Mouse (Mus musculus) heart, embryonic 14.5 days (tissue): Measurements from ENCODE around the gene Ntm. TPM values are rescaled to one million over a fixed set of nuclear protein-coding genes. Genes with fewer than 3 reads are reported as not detected.
A peak's percentile ranks its signal among the peaks of the same experiment; 100 is the strongest.

Experiments used
- ATAC-seq: fragments of 200-750 bp; cut with Nextera tagmentation; 2 replicates; pipeline ENCODE4 v1.8.0; 2017; ENCODE audit warnings: low read depth, moderate TSS enrichment; ENCODE audit not compliant: insufficient number of reproducible peaks, insufficient read depth, low FRiP score
- H3K27ac ChIP-seq, 2 experiments: fragments of 200-500 bp in 1 of 2; fragments of 300-500 bp in 1 of 2; sonication (generic) in 1 of 2; replicated peaks in 1 of 2; 2 replicates each; pipeline ENCODE4 v1.5.1; 2012 to 2014; ENCODE audit warnings: low read depth in 2 of 2, low read length in 2 of 2, control low read depth in 1 of 2, mild to moderate bottlenecking in 1 of 2, mixed read lengths in 1 of 2; ENCODE audit not compliant: control insufficient read depth in 1 of 2, insufficient read depth in 1 of 2
- H3K27me3 ChIP-seq: fragments of 300-500 bp; sonication (generic); 2 replicates; pipeline ENCODE4 v1.6.1; 2014; ENCODE audit warnings: mild to moderate bottlenecking, low read length, control low read depth; ENCODE audit not compliant: control insufficient read depth, insufficient read depth
- H3K36me3 ChIP-seq: fragments of 300-500 bp; sonication (generic); 2 replicates; pipeline ENCODE4 v1.6.1; 2014; ENCODE audit warnings: mild to moderate bottlenecking, control low read depth, low read length, mixed read lengths; ENCODE audit not compliant: control insufficient read depth, insufficient read depth
- H3K4me1 ChIP-seq, 2 experiments: fragments of 200-500 bp in 1 of 2; fragments of 300-500 bp in 1 of 2; sonication (generic) in 1 of 2; 2 replicates each; pipeline ENCODE4 v1.6.1; 2012 to 2014; ENCODE audit warnings: low read length in 2 of 2, control low read depth in 1 of 2, mixed read lengths in 1 of 2; ENCODE audit not compliant: control insufficient read depth in 2 of 2, insufficient read depth in 2 of 2
- H3K4me2 ChIP-seq: fragments of 300-500 bp; sonication (generic); 2 replicates; pipeline ENCODE4 v1.6.1; 2014; ENCODE audit warnings: mild to moderate bottlenecking, low read length
- H3K4me3 ChIP-seq, 2 experiments: fragments of 200-500 bp in 1 of 2; fragments of 300-500 bp in 1 of 2; sonication (generic) in 1 of 2; 2 replicates each; pipeline ENCODE4 v1.5.1; 2012 to 2014; ENCODE audit warnings: low read length in 2 of 2, mild to moderate bottlenecking in 2 of 2, control low read depth in 1 of 2, low read depth in 1 of 2, moderate library complexity in 1 of 2; ENCODE audit not compliant: control insufficient read depth in 1 of 2, insufficient read depth in 1 of 2
- H3K9ac ChIP-seq: fragments of 300-500 bp; sonication (generic); 2 replicates; pipeline ENCODE4 v1.6.1; 2014; ENCODE audit warnings: mild to moderate bottlenecking, low read length
- H3K9me3 ChIP-seq: fragments of 300-500 bp; sonication (generic); 2 replicates; pipeline ENCODE4 v1.6.1; 2016; ENCODE audit warnings: low read length, control low read depth; ENCODE audit not compliant: control insufficient read depth
- WGBS: fragments of 180-500 bp; shearing (Covaris S2); extraction: QIAGEN DNeasy Blood & Tissue Kit; methylation state at CpG from one replicate; pipeline ENCODE4 v1.1.7; 2014; 5-methylcytosine and 5-hydroxymethylcytosine counted together
- polyA plus RNA-seq: library from polyadenylated mRNA; unstranded; fragments of >200 nt; fragmentation: Nextera tagmentation; extraction: Ambion mirVana; gene quantifications from 2 replicates; pipeline ENCODE4 v1.2.1, GENCODE M21; 2014

Gene Ntm
- polyA plus RNA-seq, 1 experiment from 2014 or later = 44.4 TPM

DNA sequence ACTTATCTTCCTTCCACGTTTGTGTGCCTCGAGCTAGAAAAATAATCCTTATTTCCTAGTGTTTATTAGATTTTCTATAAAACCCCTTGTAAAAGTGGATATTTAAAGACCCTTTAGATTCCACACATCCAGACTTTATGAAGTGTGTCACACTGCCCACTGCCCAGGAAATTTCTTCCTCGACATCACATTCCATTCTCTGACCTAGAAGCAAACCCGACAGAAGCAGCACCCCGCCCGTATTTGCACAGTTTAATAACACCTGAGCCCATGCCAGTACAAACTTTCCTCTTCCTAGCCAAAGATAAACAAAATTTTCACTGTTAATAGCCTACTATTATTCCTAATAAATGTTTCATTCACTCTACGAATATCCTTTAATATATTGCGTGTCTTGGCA is 562.8 kb downstream of the Ntm start:
- H3K36me3 ChIP-seq = no peaks in the 10 kb centered on the region
- H3K9me3 ChIP-seq = no peaks in the 10 kb centered on the region
- no peaks in the 10 kb centered on the region for H3K27me3 ChIP-seq
- no peak overlapping the region for H3K4me2 ChIP-seq
- H3K27ac ChIP-seq = no peak overlapping the region
- ATAC-seq = no peak
- H3K4me3 ChIP-seq = no peak overlapping the region
- 64% methylated on average over 8 of the region's 8 CpGs for WGBS
- peaks cover 7 to 14% of the 10 kb centered on the region in 2 experiments for H3K4me1 ChIP-seq
- no peak overlapping the region for H3K9ac ChIP-seq

DNA sequence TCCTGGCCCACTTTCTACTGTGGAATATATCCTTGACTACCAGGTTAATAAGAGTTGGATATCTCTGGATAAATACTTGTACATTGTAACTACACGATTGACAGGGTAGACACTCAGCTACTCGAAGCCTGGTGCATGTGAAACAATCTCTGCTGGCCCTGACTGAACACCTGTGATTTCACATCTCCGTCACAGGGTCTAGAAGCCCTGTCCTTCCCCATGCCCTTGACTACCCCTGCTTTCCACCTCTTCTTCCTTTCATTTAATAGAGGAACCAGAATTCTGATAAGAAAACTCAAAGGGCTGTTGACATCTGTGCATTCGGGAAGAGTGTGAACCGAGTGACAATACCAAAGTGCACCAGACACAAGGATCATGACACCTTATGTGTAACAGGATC is 566.8 kb downstream of the Ntm start:
- Histone ChIP-seq H3K36me3 (no peaks in the 10 kb centered on the region), H3K27me3 (no peaks in the 10 kb centered on the region), H3K4me3 (no peak overlapping the region), H3K4me2 (no peak overlapping the region), H3K9me3 (no peaks in the 10 kb centered on the region), H3K27ac (no peak overlapping the region), H3K4me1 (peaks cover 11 to 21% of the 10 kb centered on the region in 2 experiments), H3K9ac (no peak overlapping the region)
- 32% methylated on average over 5 of the region's 5 CpGs for WGBS
- ATAC-seq = no peak

DNA sequence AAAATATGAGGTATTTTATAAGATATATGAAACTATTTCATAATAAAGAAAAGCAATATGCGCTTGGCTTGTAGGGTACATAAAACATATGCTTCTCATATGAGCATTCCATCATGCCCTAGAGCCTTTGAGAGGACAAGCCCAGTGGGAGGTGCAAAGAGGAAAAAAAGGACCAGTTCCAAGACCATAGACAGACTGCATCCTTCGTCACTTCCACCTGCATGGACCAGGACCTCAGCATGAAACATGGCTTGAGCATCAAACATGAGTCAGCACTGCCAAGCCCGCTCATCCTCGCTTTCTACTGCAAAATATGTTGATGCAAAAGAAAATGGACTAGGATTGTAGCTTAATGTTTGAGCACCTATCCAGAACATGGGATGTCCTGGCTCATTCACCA is 569.8 kb downstream of the Ntm start:
- no peak overlapping the region for H3K27ac ChIP-seq
- H3K36me3 ChIP-seq = no peaks in the 10 kb centered on the region
- no peak overlapping the region for H3K4me2 ChIP-seq
- no peak for ATAC-seq
- peaks cover 17 to 34% of the 10 kb centered on the region in 2 experiments for H3K4me1 ChIP-seq
- WGBS = 97% methylated on average over 4 of the region's 4 CpGs
- H3K9me3 ChIP-seq = no peaks in the 10 kb centered on the region
- no peak overlapping the region for H3K4me3 ChIP-seq
- H3K27me3 ChIP-seq = no peaks in the 10 kb centered on the region
- no peak overlapping the region for H3K9ac ChIP-seq

DNA sequence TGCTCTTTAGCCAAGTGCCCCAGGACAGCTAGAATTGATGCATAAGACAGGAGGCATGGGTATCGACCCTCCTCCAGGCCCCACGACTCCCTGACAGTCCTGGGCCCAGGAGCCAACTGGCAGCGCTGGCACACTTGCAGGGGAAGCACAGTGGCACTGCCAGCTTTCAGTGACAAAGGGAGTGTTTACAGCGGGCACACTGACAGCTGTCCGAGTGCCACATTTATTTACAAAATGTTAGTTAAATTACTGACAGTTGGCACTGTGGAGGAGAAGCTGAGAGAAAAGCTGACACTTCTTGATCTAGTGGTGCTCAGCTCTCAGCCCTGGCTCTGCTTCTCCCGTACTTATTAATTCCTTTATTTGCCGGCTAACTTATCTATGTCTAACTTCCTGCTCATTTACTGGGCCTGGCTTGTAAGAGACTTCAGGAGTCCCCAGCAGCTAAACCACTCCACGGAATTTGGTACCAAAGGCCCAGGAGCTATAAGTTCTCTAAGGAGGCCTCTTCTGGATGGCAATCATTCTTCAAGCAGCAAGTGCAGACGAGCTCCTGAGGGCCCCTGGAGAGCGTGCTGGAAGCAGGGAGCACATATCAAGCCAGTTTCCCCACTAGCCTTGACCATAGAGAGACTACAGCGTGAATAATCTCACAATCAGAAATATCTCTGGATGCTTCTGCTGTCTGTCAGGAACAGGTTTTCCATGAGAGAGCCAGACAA is 572.0 kb downstream of the Ntm start:
- Histone ChIP-seq H3K4me3 (no peak overlapping the region), H3K4me1 (peaks cover 13 to 30% of the 10 kb centered on the region in 2 experiments), H3K27ac (peak overlapping the region in 1 of 2 experiments; percentile 15; a peak in 2 of 4 replicates), H3K36me3 (no peaks in the 10 kb centered on the region), H3K27me3 (no peaks in the 10 kb centered on the region), H3K4me2 (no peak overlapping the region), H3K9ac (no peak overlapping the region), H3K9me3 (no peaks in the 10 kb centered on the region)
- no peak for ATAC-seq
- 45% methylated on average over 11 of the region's 11 CpGs for WGBS

DNA sequence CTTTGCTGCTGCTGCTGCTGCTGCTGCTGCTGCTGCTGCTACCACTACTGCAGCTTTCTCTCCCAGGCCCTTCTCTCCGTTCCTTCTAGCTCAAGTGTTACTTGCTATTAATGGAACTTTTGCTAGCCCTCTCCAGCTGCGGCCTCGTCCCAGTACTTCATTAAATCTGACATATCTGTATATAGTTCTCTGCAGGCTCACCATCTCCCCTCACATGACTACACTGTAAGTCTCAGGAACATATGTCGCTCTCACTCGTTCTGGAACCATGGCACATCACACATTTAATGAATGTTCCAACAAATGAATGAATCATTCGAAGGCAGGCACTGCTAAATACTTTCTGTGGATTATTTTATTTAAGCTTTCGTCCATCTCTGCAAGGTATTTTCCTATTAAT is 573.7 kb downstream of the Ntm start:
- Histone ChIP-seq H3K4me1 (peaks cover 13 to 25% of the 10 kb centered on the region in 2 experiments), H3K4me3 (no peak overlapping the region), H3K9ac (no peak overlapping the region), H3K4me2 (no peak overlapping the region), H3K9me3 (no peaks in the 10 kb centered on the region), H3K36me3 (no peaks in the 10 kb centered on the region), H3K27me3 (no peaks in the 10 kb centered on the region), H3K27ac (no peak overlapping the region)
- ATAC-seq = no peak
- 56% methylated on average over 7 of the region's 7 CpGs for WGBS

DNA sequence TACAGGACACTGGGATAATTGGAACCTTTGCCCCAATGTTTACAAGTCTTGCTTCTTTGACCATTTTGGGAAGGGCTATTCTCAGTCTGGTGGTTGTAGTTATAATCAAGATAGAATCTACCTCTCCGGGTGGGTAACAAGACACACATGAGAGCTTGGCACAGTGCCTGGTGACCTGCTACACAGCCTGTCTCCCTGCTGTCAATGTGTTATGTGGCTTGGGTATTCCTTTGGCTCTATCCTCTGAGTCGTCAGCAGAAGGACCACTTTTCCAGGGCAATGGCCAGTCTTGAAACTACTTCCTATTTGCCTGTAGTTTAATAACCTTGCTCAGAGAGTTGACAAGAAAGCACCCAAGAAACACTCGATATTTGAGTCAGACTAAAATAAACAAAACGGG is 575.8 kb downstream of the Ntm start:
- Histone ChIP-seq H3K9me3 (no peaks in the 10 kb centered on the region), H3K4me2 (no peak overlapping the region), H3K4me3 (no peak overlapping the region), H3K27ac (no peak overlapping the region), H3K36me3 (no peaks in the 10 kb centered on the region), H3K4me1 (peaks cover 13 to 23% of the 10 kb centered on the region in 2 experiments), H3K9ac (no peak overlapping the region), H3K27me3 (no peaks in the 10 kb centered on the region)
- no peak for ATAC-seq
- WGBS = 54% methylated on average over 4 of the region's 4 CpGs

DNA sequence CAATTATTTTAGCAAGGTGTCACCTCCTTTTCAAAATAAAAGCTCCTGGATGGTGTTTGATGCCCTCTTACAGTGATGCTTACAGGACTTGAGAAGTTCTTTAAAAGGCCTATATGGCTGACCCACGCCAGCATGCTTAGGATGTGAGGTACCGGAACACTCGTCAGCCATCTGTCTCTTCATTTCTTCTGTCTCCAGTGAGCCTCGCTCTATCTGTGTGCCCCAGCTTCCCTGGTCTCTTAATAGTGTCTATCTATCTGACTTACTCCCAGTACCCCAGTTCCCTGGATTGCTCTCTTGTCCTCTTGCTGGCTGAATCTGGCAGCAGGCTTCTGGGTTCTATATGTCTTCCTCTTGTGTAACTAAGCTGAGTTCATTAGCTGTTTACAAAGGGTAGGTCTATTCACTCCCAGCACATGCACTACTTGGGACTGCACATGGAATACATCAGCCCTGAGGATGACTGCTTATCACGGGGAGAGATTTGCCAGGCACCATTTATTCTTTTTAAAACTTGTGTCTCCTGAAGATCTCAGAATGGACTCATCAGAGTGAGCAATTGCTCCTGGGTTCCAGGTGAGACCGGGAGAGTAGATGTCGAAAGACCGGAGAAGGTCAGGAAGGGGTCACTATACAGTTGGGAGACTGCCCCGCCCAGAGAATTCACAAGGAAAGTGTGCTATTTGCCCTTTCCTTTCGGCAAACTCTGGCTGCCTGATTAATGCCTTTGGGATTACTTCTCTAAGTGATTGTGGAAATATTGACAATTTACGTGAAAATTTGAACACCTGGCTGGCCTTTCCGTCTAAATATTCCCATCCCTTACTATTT is 585.6 kb downstream of the Ntm start:
- H3K4me1 ChIP-seq = 0 out of 4 replicates have a peak, but pooled peaks cover 0 to 2% of the 10 kb centered on the region in 2 experiments
- no peaks in the 10 kb centered on the region for H3K27me3 ChIP-seq
- 79% methylated on average over 12 of the region's 12 CpGs for WGBS
- no peak for ATAC-seq
- no peak overlapping the region for H3K4me2 ChIP-seq
- no peak overlapping the region for H3K27ac ChIP-seq
- H3K9me3 ChIP-seq = no peaks in the 10 kb centered on the region
- H3K36me3 ChIP-seq = no peaks in the 10 kb centered on the region
- H3K4me3 ChIP-seq = no peak overlapping the region
- no peak overlapping the region for H3K9ac ChIP-seq
